Mouse (Mus musculus) myocyte (in vitro differentiated cells): ENCODE measurements at regions not wholly inside any gene's neighbourhood (a gene's known extent, or its start where the extent isn't known, plus 50 kb on each side); places are given as distances from the start of the nearest gene placed in this dataset.

Experiments used
- E2F4 ChIP-seq: IDR thresholded peaks from one replicate; pipeline ENCODE4 v1.6.1; 2011; ENCODE audit warnings: mild to moderate bottlenecking, control low read depth, moderate library complexity; ENCODE audit not compliant: insufficient read depth
- MYOD1 ChIP-seq, 3 experiments: IDR thresholded peaks; one replicate each; pipeline ENCODE4 v1.6.1; 2011; ENCODE audit warnings: control low read depth in 2 of 3, low read depth in 2 of 3, mild to moderate bottlenecking in 2 of 3, moderate library complexity in 1 of 3; ENCODE audit not compliant: insufficient read length in 2 of 3, control insufficient read depth in 1 of 3
- POLR2A ChIP-seq: IDR thresholded peaks from one replicate; pipeline ENCODE4 v1.6.1; 2011; ENCODE audit warnings: low read depth, mild to moderate bottlenecking, control low read depth, moderate library complexity; ENCODE audit not compliant: insufficient read length
- POLR2AphosphoS2 ChIP-seq: IDR thresholded peaks from one replicate; pipeline ENCODE4 v1.6.1; 2011; ENCODE audit warnings: low read depth, control low read depth; ENCODE audit not compliant: insufficient read length

- TF ChIP-seq POLR2A (no peak), E2F4 (no peak), POLR2AphosphoS2 (no peak), MYOD1 (IDR thresholded peaks at IDR 0.05; ENCODE audit: control insufficient read depth in 1 of 3, insufficient read length in 2 of 3, low read depth in 2 of 3) (no peak)
Measured at GRCm38 (mm10) chr1:14490026-14490425, 1603.1 kb downstream of the 4930444P10Rik start.
